Mouse (Mus musculus) left cerebral cortex, adult 11 months (tissue): ENCODE results near the gene Myo10.

Source experiments
- DNase-seq: peaks from one replicate; pipeline ENCODE4 v3.0.0; 2022; ENCODE audit warnings: low spot score

Myo10 gene

GRCm38 (mm10) chr15:25843086-25843991 lies 221.0 kb downstream of the Myo10 start, which contains the start of gene Retreg1:
TSS of gene Retreg1 (plus strand) at chr15:25843180.
- peak; percentile 78 for DNase-seq

DNA sequence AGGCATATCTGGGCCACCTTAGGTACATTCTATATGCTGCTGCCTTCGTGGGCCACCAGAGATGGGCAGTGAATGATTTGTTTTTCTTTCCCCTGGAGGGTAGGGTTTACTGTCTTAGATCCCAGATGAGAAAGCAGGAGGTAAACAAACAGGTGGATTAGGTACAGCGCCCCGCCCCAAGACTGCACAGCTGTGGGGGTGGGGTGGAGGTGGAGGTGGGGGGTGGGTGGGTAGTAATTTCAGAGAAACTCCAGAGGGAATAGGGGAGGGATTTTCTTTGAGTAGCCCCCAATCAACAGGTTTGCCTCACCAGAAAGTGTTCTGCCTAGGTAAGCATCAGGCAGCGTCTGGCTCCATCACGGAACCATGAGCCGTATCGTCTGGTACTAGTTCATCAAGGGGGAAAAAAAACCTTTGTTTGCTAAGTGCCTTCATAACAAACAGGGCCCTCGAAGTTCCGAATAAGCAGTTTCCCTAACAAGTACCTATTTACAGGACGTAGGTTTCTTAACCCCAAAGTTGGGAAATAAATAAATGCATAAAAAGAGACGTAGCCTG lies 221.8 kb downstream of the Myo10 start:
- DNase-seq: no peak

DNA sequence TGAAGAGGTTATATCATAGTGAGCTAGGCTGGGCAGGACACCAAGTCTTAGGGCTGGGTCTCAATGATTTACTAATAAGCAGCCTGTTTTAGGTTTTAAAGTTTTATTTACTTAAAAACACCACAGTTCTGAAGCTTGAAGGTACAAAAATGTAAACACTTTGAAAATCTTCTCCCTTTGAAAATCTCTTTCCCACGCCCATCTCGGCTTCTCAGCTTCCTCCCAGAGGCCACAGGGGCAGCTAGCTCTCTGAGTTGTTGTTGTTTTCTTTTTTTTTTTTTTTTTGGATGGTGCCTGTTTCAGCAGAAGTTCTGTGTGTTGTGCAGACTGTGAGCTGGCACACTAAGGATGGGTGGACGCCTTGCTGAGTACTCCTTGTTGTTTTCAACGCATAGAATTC lies 222.4 kb downstream of the Myo10 start:
- DNase-seq: no peak

DNA sequence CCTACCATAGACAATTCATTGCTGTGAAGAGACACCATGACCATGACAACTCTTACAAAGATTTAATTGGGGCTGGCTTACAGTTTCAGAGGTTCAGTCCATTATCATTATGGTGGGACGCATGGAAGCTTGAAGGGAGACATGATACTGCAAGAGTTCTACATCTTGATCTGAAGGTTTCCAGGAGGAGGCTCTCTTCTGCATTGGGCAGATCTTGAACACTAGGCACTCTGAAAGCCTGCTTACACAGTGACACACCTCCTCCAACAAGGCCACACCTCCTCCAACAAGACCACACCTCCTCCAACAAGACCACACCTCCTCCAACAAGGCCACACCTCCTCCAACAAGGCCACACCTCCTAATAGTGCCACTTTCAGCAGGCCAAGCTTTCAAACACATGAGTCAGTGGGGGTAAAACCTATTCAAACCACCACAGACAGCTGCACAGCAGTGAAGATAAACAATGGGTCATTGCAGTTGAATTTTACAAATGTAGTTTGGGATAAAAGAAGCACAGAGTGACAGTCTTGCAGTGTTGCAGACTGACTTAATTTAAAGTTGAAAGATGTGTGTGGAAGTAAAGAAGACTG lies 225.3 kb downstream of the Myo10 start:
- DNase-seq: no peak

DNA sequence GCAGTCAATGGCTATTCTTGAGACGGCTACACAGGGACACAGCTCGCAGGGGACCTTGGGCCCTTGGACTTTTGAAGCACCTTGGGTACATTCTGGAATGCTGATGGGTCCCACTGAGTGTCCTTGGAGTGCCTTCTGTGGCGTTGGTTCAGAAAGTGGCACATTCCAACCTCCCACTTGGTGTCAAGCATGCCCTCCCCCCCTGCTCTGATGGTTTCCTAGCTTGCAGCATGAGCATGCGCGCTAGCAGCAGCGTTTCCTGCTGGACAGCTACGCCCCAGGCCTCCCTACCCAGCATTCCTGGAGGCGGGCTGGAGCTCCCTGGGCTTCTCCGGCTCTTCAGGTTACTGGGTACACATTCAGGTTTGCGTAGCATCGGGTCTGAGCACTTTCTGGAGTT lies 228.2 kb downstream of the Myo10 start:
- DNase-seq: no peak

GRCm38 (mm10) chr15:25854270-25854904 lies 232.1 kb downstream of the Myo10 start:
- DNase-seq: no peak

- DNase-seq: no peak
These were observed 236.3 kb downstream of the Myo10 start for GRCm38 (mm10) chr15:25858611-25859058.

- no peak for DNase-seq
These were observed 237.1 kb downstream of the Myo10 start for GRCm38 (mm10) chr15:25859469-25859868.

GRCm38 (mm10) chr15:25861900-25862299 lies 239.6 kb downstream of the Myo10 start:
- no peak for DNase-seq
